Mouse (Mus musculus): ENCODE measurements around the gene Bloc1s2.
"Not testable (repeated sequence)": the region's sequence is repeated elsewhere in the genome, so short reads cannot be mapped to it uniquely, and the experiment has no call there.

Bloc1s2 gene

GRCm38 (mm10) chr19:44127729-44128497 lies 18.3 kb downstream of the Bloc1s2 start:
- DNase-seq (ENCODE audit: extremely low read depth, low read depth) = no peak

GRCm38 (mm10) chr19:44121137-44121536 lies 25.1 kb downstream of the Bloc1s2 start:
- no peak for DNase-seq (ENCODE audit: extremely low read depth, low read depth)

- not testable (repeated sequence) for DNase-seq (ENCODE audit: extremely low read depth, low read depth)
These were observed 25.6 kb downstream of the Bloc1s2 start for GRCm38 (mm10) chr19:44120686-44121085.

GRCm38 (mm10) chr19:44117793-44118192 lies 28.5 kb downstream of the Bloc1s2 start:
- no peak for DNase-seq (ENCODE audit: extremely low read depth, low read depth)

GRCm38 (mm10) chr19:44111706-44112105 lies 34.5 kb downstream of the Bloc1s2 start:
- DNase-seq (ENCODE audit: extremely low read depth, low read depth) = no peak

GRCm38 (mm10) chr19:44110356-44110755 lies 35.9 kb downstream of the Bloc1s2 start:
- DNase-seq (ENCODE audit: extremely low read depth, low read depth) = no peak

GRCm38 (mm10) chr19:44108996-44109395 lies 37.2 kb downstream of the Bloc1s2 start:
- DNase-seq (ENCODE audit: extremely low read depth, low read depth) = no peak

- DNase-seq (ENCODE audit: extremely low read depth, low read depth) = no peak
These were observed 38.4 kb downstream of the Bloc1s2 start for GRCm38 (mm10) chr19:44107661-44108521.

- peak; percentile 90 for DNase-seq (ENCODE audit: extremely low read depth, low read depth)
These were observed 39.2 kb downstream of the Bloc1s2 start, which contains the start of gene Chuk for GRCm38 (mm10) chr19:44106831-44107660. Gene Chuk (minus strand): TSS chr19:44107480.

- DNase-seq (ENCODE audit: extremely low read depth, low read depth) = no peak
These were observed 41.9 kb downstream of the Bloc1s2 start for GRCm38 (mm10) chr19:44104393-44104792.

GRCm38 (mm10) chr19:44103001-44103400 lies 43.2 kb downstream of the Bloc1s2 start:
- no peak for DNase-seq (ENCODE audit: extremely low read depth, low read depth)

GRCm38 (mm10) chr19:44100840-44101239 lies 45.4 kb downstream of the Bloc1s2 start:
- DNase-seq (ENCODE audit: extremely low read depth, low read depth) = no peak

Data from MEL-GATA-1-ER (cell line).